Mouse (Mus musculus) forebrain, embryonic 10.5 days (tissue): ENCODE data around the gene Rlim. TPM values are rescaled to one million over a fixed set of nuclear protein-coding genes. Genes with fewer than 3 reads are reported as not detected.
A peak's percentile ranks its signal among the peaks of the same experiment; 100 is the strongest.

ENCODE experiments used
- DNase-seq: peaks from one replicate; pipeline ENCODE4 v3.0.0-alpha.2; 2017; ENCODE audit warnings: low spot score; ENCODE audit errors: extremely low spot score
- H3K27ac ChIP-seq: fragments of 300-500 bp; sonication (generic); 2 replicates; pipeline ENCODE4 v1.5.1; 2016; ENCODE audit warnings: mild to moderate bottlenecking
- H3K27me3 ChIP-seq: fragments of 300-500 bp; sonication (generic); 2 replicates; pipeline ENCODE4 v1.6.1; 2016; ENCODE audit warnings: mild to moderate bottlenecking; ENCODE audit not compliant: poor library complexity, severe bottlenecking
- H3K36me3 ChIP-seq: fragments of 300-500 bp; sonication (generic); replicated peaks from 2 replicates; pipeline ENCODE4 v1.6.1; 2016; ENCODE audit warnings: mild to moderate bottlenecking, moderate library complexity
- H3K4me1 ChIP-seq: fragments of 300-500 bp; sonication (generic); 2 replicates; pipeline ENCODE4 v1.6.1; 2016
- H3K4me3 ChIP-seq: fragments of 300-500 bp; sonication (generic); 2 replicates; pipeline ENCODE4 v1.5.1; 2016; ENCODE audit warnings: mild to moderate bottlenecking, moderate library complexity
- H3K9me3 ChIP-seq: fragments of 300-500 bp; sonication (generic); 2 replicates; pipeline ENCODE4 v1.6.1; 2016; ENCODE audit warnings: mild to moderate bottlenecking, moderate library complexity
- WGBS: fragments of 180-500 bp; shearing (Covaris S2); methylation state at CpG from one replicate; pipeline ENCODE4 v1.1.7; 2016; 5-methylcytosine and 5-hydroxymethylcytosine counted together
- polyA plus RNA-seq: library from polyadenylated mRNA; unstranded; fragments of >200 nt; fragmentation: Nextera tagmentation; extraction: Ambion mirVana; gene quantifications from 2 replicates; pipeline ENCODE4 v1.2.1, GENCODE M21; 2016

Rlim gene
- polyA plus RNA-seq, 1 experiment from 2014 or later: 39.4 TPM

DNA sequence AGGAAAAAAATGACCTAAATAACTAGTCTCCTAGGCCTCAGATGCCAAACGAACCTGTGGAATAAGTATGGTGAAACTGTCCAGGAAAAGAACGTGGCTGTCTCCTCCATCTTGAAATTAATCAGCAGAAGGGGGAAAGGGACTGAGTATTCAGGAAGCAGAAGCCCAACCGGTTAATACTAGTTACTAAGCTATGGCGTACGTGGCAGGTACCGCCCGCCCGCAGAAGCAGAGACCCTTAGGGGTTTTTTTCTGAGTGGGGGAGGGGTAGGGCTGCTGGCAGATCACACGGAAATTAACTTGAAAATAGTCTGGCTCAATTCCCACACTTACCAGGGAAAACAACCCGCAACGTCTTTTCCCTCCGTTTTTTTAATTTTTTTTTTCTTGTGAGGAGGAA is 1.0 kb downstream of the Rlim start:
- no peaks in the 10 kb centered on the region for H3K4me1 ChIP-seq
- H3K36me3 ChIP-seq: peaks cover 39% of the 10 kb centered on the region
- 20% methylated on average over 12 of the region's 12 CpGs for WGBS
- no peak for DNase-seq
- H3K4me3 ChIP-seq: peak overlapping the region; percentile 76
- no peaks in the 10 kb centered on the region for H3K9me3 ChIP-seq
- H3K27ac ChIP-seq: peak overlapping the region; percentile 92
- peaks cover 75% of the 10 kb centered on the region for H3K27me3 ChIP-seq

DNA sequence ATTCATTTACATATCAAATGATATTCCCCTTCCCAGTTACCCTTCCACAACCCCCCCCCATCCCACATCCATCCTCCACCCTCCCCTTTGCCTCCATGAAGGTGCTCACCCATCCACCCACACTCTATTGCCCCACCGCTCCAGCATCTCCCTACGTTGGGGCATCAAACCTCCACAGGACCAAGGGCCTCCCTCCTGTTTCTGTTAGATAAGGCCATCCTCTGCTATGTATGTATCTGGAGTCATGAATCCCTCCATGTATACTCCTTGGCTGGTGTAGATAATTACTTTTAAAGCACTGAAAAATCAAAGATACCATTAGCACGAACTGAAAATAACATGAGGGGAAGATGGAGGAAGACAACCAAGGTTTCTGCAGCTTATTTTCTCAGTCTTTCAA is 41.4 kb downstream of the Rlim start:
- H3K27me3 ChIP-seq: peaks cover 99% of the 10 kb centered on the region
- no peak for DNase-seq
- H3K4me1 ChIP-seq: no peaks in the 10 kb centered on the region
- H3K4me3 ChIP-seq: no peak overlapping the region
- no peaks in the 10 kb centered on the region for H3K9me3 ChIP-seq
- 91% methylated on average over 3 of the region's 3 CpGs for WGBS
- no peaks in the 10 kb centered on the region for H3K36me3 ChIP-seq
- no peak overlapping the region for H3K27ac ChIP-seq

DNA sequence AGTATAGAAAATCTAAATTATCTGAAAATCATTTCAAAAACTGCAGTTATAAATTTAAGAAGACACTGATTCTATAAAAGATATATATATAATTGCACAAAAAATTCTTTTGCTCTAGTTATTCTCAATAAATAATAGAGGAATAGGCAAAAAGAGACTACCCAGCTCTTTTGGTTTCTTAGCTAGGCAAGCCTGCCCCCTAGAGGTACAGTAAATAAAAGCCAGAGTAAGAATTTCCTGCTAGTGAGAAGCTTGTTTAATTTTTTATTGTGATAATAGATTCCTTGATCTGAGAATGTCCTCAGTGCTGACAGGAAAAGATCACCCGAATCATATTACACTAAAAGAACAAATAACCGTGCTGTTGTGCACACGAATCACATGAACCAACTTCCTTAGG is 43.8 kb downstream of the Rlim start:
- no peak for DNase-seq
- Histone ChIP-seq H3K9me3 (no peaks in the 10 kb centered on the region), H3K4me1 (no peaks in the 10 kb centered on the region), H3K27ac (no peak overlapping the region), H3K36me3 (no peaks in the 10 kb centered on the region), H3K27me3 (peaks cover 99% of the 10 kb centered on the region), H3K4me3 (no peak overlapping the region)
- WGBS: 28% methylated on average over 3 of the region's 3 CpGs

DNA sequence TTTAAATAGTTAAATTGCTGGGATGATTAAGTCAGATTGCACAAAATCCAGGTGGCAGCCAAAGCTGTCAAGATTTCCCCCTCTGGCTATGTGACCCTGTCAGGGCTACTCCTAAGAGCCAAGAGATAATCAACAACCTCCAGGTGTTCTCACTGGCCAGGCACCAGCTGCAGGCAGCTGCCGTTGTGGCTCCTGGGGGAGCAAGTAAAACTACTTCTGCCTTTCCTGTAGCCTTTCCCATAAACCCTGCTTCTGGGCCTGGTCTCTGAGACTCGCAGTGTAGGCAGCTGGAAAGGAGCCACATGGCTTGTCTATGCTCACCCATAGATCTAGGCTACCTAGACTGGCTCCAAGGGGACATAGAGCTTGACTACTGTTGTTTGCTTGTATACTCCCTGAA is 58.6 kb downstream of the Rlim start:
- Histone ChIP-seq H3K36me3 (no peaks in the 10 kb centered on the region), H3K4me1 (no peaks in the 10 kb centered on the region), H3K27me3 (peaks cover 100% of the 10 kb centered on the region), H3K9me3 (no peaks in the 10 kb centered on the region), H3K4me3 (no peak overlapping the region), H3K27ac (no peak overlapping the region)
- no peak for DNase-seq
- 68% methylated on average over 2 of the region's 2 CpGs for whole genome bisulfite sequencing

DNA sequence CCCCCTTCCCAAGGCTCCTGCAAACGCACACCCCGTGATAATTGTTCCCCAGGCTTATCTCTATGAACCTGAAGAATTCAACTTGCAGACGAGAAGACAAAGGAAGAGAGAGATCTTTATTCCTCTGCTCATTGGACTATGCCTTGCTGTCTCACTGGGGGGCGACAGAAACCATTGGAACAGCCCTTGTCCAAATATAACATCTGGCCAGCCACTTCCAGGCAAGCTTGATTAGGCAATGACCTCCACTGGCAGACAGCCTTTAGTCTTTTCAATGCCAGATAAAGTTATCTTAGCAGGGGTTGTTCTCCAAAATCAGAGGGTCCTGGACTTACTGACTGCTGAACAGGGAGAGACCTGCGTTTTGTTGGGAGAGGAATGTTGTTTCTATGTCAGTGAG is 62.1 kb downstream of the Rlim start:
- no peak for DNase-seq
- 58% methylated on average over 5 of the region's 5 CpGs for WGBS
- Histone ChIP-seq H3K27me3 (peaks cover 100% of the 10 kb centered on the region), H3K9me3 (no peaks in the 10 kb centered on the region), H3K27ac (no peak overlapping the region), H3K4me1 (no peaks in the 10 kb centered on the region), H3K4me3 (no peak overlapping the region), H3K36me3 (no peaks in the 10 kb centered on the region)

DNA sequence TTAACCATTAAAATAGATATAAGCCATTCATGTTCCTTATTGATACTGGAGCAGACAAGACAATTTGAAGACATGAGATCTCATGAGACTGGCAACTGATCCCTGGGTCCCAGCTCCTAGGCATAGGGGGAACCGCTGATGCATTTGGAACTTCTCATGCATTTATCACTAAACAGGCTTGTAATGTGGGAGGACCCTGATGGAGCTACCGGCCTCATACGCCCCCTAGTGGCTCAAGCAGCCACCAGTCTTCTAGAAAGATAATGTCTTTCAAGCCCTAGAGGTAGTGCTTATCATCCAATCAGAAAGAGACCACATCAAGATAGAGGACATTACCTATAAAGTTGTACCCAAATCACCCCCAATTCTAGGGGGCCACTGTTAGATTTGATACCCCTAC is 66.3 kb downstream of the Rlim start:
- peaks cover 92% of the 10 kb centered on the region for H3K27me3 ChIP-seq
- 9% methylated on average over 3 of the region's 3 CpGs for WGBS
- H3K27ac ChIP-seq: no peak overlapping the region
- H3K36me3 ChIP-seq: no peaks in the 10 kb centered on the region
- H3K4me1 ChIP-seq: no peaks in the 10 kb centered on the region
- no peaks in the 10 kb centered on the region for H3K9me3 ChIP-seq
- H3K4me3 ChIP-seq: no peak overlapping the region
- DNase-seq: peak; percentile 40

Other genes with a start within 250 kb of the Rlim start
- gene Slc16a2, start 159.3 kb downstream of the Rlim start, polyA plus RNA-seq: 17.1 and 18.0 TPM in 2 replicates
- 0.64 and 0.66 TPM in 2 replicates for gene Nexmif, start 219.9 kb upstream of the Rlim start, polyA plus RNA-seq